Mouse (Mus musculus) limb, embryonic 10.5 days (tissue): ENCODE data around the gene AC124108.1. TPM values are rescaled to one million over a fixed set of nuclear protein-coding genes. Genes with fewer than 3 reads are reported as not detected.
"Not testable (repeated sequence)": the region's sequence is repeated elsewhere in the genome, so short reads cannot be mapped to it uniquely, and the experiment has no call there.

ENCODE experiments used
- DNase-seq: peaks from one replicate; pipeline ENCODE4 v3.0.0-alpha.2; 2017; ENCODE audit warnings: low spot score
- H3K27ac ChIP-seq: fragments of 300-500 bp; sonication (generic); 2 replicates; pipeline ENCODE4 v1.5.1; 2016; ENCODE audit warnings: mild to moderate bottlenecking
- H3K27me3 ChIP-seq: fragments of 300-500 bp; sonication (generic); 2 replicates; pipeline ENCODE4 v1.6.1; 2016; ENCODE audit warnings: low read depth, mild to moderate bottlenecking; ENCODE audit not compliant: poor library complexity, severe bottlenecking
- H3K36me3 ChIP-seq: fragments of 300-500 bp; sonication (generic); 2 replicates; pipeline ENCODE4 v1.6.1; 2016; ENCODE audit warnings: mild to moderate bottlenecking, moderate library complexity
- H3K4me1 ChIP-seq: fragments of 300-500 bp; sonication (generic); 2 replicates; pipeline ENCODE4 v1.6.1; 2016
- H3K4me3 ChIP-seq: fragments of 300-500 bp; sonication (generic); 2 replicates; pipeline ENCODE4 v1.5.1; 2016; ENCODE audit warnings: mild to moderate bottlenecking, moderate library complexity
- H3K9me3 ChIP-seq: fragments of 300-500 bp; sonication (generic); replicated peaks from 2 replicates; pipeline ENCODE4 v1.6.1; 2016; ENCODE audit warnings: mild to moderate bottlenecking
- WGBS: fragments of 180-500 bp; shearing (Covaris S2); methylation state at CpG from one replicate; pipeline ENCODE4 v1.1.7; 2016; 5-methylcytosine and 5-hydroxymethylcytosine counted together
- polyA plus RNA-seq: library from polyadenylated mRNA; unstranded; fragments of >200 nt; fragmentation: Nextera tagmentation; extraction: Ambion mirVana; gene quantifications from 2 replicates; pipeline ENCODE4 v1.2.1, GENCODE M21; 2016

Gene AC124108.1
- polyA plus RNA-seq, 1 experiment from 2014 or later = 0.64 TPM

DNA sequence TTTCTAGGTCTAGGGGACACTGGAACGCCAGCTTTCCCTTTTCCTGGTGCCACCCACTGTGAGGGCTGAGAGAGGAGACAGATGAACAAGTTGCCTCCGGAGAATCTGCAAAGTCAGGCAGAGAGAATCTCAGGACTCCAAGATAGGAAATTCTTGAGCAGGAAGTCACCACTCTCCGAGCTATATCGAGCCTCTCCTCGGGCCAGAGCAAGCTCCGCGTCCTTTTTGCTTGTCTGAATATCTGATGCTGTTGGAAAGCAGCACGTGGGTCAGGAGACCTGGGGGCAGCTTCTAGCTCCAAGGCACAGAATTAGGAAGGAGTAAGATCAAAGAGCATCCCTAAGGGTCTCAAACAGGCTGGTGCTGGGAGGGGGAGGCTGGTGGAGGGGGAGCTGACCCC is 37.6 kb upstream of the AC124108.1 start:
- Histone ChIP-seq H3K36me3 (no peaks in the 10 kb centered on the region), H3K27ac (peak overlapping the region; percentile 28; the same call in 1 of the 2 replicates), H3K4me3 (no peak overlapping the region), H3K9me3 (no peaks in the 10 kb centered on the region), H3K27me3 (peaks cover 23% of the 10 kb centered on the region), H3K4me1 (peaks cover 34% of the 10 kb centered on the region)
- DNase-seq = no peak
- WGBS = 15% methylated on average over 8 of the region's 8 CpGs

DNA sequence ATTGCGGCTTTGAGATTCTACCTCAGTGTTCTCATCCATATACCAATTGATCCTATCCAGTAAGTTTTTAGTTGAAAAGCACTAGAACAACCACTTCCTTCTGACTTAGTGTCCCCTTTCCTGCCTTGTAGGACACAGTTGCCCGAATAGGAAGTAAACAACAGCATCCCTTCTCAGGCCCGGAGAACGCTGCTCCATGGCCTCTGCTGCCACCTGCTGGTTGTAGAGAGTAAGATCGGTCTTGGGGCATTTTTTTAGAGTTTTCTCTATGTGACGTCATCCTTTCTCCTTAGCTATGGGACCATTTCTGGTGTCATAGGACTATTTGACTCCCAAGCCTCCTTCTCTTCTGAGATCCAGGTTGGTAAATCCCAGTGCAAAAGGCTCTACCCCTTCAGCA is 35.5 kb upstream of the AC124108.1 start:
- Histone ChIP-seq H3K9me3 (no peaks in the 10 kb centered on the region), H3K27ac (no peak overlapping the region), H3K36me3 (no peaks in the 10 kb centered on the region), H3K27me3 (peaks cover 38% of the 10 kb centered on the region), H3K4me3 (0 out of 2 replicates have a peak overlapping the region, but pooled peaks have one; percentile 4), H3K4me1 (peaks cover 30% of the 10 kb centered on the region)
- 16% methylated on average over 6 of the region's 6 CpGs for WGBS
- DNase-seq = peak; percentile 85

DNA sequence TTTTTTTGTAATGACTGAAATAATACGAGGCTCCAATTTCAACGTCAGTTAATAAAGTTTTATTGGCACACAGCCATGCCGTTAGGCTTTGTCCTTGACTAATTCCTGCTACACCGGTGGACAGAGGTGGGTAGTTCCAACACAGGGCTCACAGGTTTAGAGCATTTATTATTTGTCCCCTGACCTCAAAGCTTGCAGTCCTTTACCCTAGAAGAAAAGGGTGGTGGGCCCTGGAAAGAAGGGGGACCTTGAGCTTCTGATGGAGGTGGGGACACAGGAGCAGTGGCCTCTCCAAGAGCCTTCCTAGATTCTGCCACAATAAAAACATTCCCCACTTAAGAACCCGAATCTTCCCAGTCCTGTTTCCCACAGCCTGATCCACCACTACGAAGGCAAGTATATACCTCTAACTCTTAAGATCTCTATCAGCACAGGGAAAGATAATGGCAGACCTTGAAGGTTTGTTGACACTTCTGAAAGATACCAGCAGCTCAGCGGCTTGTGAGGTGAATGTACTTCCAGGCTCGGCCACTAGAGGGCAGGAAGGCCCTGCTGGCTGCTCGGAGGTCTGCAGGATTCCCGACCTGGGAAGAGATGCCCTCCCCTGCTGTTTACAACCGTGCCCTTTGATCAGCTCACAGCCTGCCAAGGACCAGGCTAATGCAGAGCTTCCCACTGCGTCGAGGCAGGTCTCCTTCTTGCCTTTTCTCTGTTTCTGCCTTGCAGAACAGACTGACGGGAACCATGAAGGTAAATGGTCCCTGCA is 34.1 kb upstream of the AC124108.1 start:
- Histone ChIP-seq H3K4me3 (peak overlapping the region; percentile 5; the same call in 1 of the 2 replicates), H3K27me3 (peaks cover 41% of the 10 kb centered on the region), H3K9me3 (no peaks in the 10 kb centered on the region), H3K27ac (no peak overlapping the region), H3K4me1 (peaks cover 36% of the 10 kb centered on the region), H3K36me3 (no peaks in the 10 kb centered on the region)
- 23% methylated on average over 14 of the region's 14 CpGs for WGBS
- DNase-seq = peak; percentile 94

DNA sequence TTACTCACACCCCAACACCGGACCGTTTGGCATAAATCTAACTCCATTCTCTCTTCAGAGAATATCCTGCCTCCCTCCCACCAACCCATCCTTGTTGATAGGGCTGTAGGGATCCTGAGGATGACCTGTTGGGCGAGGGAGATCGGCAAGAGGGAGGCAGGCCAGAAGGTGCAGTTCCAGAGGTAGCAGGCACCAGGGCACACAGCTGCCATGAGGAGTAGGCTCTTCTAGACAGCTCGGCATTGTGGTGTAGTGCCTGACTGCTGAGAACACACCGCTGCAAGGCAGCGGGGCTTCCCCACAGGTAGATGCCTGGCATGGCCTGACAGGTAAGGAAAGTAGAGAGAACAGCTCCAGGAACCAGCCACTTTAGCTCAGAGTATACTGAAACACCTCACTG is 33.4 kb upstream of the AC124108.1 start:
- Histone ChIP-seq H3K4me1 (peaks cover 35% of the 10 kb centered on the region), H3K36me3 (no peaks in the 10 kb centered on the region), H3K27me3 (peaks cover 42% of the 10 kb centered on the region), H3K4me3 (peak overlapping the region; percentile 5; the same call in 1 of the 2 replicates), H3K27ac (no peak overlapping the region), H3K9me3 (no peaks in the 10 kb centered on the region)
- DNase-seq = no peak
- WGBS = 17% methylated on average over 7 of the region's 7 CpGs

DNA sequence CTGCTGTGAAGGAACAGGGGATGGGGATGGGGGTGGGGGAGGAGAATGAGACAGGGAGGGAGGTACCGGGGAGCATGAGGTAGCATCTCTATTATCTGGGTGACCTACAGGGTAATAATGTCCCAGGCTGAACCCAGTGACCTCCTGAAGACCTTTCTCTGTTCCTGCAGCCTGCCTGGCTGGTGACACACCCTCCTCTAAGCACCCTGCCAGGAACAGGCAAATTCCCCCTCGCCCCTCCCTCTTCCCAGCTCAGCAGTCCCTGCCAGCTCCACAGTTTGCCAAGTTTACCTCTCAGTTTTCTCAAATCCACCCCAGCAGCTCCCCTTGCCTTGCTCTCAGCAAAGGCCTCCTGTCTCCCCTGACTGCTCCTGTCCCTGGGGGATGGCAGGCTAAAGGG is 32.5 kb upstream of the AC124108.1 start:
- WGBS = 3% methylated on average over 2 of the region's 2 CpGs
- Histone ChIP-seq H3K4me1 (peaks cover 26% of the 10 kb centered on the region), H3K36me3 (no peaks in the 10 kb centered on the region), H3K27me3 (peaks cover 47% of the 10 kb centered on the region), H3K27ac (0 out of 2 replicates have a peak overlapping the region, but pooled peaks have one; percentile 2), H3K9me3 (no peaks in the 10 kb centered on the region), H3K4me3 (no peak overlapping the region)
- no peak for DNase-seq

DNA sequence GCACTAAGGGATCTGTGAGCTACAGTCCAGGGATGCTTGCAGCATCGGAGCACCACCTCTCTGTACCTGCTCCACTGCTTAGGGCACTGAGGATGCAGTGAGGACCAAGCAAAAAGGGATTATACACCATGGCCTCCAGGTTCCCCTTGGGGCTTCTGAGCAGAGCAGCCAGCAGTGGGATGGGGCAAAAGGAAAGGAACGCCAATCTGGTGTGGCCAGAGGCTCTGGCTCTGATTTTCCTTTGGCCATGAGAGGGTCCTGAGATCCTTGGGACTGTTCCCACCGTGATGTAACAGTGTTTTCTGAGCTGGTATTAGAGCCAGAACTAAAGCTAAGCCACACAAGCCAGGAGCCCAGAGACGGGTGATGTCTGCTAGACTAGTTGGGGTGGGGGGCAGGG is 31.6 kb upstream of the AC124108.1 start:
- 67% methylated on average over 4 of the region's 4 CpGs for WGBS
- H3K36me3 ChIP-seq = no peaks in the 10 kb centered on the region
- peaks cover 54% of the 10 kb centered on the region for H3K27me3 ChIP-seq
- no peak overlapping the region for H3K4me3 ChIP-seq
- no peak for DNase-seq
- no peaks in the 10 kb centered on the region for H3K9me3 ChIP-seq
- H3K4me1 ChIP-seq = peaks cover 29% of the 10 kb centered on the region
- 0 out of 2 replicates have a peak overlapping the region, but pooled peaks have one; percentile 2 for H3K27ac ChIP-seq

DNA sequence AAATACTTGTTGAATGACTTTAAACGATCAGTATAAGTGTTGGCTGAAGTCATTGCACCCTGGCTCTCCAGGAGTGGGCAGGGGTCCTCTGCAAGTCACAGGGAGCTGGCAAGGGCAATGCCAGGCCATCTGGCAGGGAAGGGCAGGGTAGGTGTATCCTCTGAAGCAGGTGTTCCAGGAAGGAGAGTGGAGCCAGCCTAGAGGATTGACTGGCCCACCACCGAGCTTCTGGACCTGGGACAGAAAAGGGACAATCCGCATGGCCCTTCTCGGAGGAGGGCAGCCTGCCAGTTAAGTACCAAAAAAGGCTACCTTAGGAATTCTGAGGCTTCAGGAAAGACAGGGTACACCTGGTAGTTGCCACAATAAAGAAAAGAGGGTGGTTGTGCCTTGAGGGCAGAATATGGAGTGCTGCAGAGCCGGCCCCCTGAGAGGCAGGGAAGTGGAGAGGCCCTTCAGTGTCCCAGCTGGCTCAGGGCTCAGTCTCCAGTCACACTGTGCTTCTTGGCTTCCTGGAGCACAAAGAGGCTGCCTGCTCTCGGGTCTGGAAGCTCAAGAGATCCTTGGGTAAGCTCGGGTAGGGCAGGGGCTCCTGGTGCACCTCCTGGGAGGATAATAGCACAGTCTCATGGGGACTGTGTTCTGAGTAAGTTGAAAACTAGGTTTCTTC is 29.9 kb upstream of the AC124108.1 start:
- Histone ChIP-seq H3K9me3 (no peaks in the 10 kb centered on the region), H3K36me3 (no peaks in the 10 kb centered on the region), H3K4me3 (no peak overlapping the region), H3K27me3 (peaks cover 56% of the 10 kb centered on the region), H3K27ac (no peak overlapping the region), H3K4me1 (peaks cover 34% of the 10 kb centered on the region)
- 64% methylated on average over 7 of the region's 7 CpGs for WGBS
- DNase-seq = peak; percentile 25

DNA sequence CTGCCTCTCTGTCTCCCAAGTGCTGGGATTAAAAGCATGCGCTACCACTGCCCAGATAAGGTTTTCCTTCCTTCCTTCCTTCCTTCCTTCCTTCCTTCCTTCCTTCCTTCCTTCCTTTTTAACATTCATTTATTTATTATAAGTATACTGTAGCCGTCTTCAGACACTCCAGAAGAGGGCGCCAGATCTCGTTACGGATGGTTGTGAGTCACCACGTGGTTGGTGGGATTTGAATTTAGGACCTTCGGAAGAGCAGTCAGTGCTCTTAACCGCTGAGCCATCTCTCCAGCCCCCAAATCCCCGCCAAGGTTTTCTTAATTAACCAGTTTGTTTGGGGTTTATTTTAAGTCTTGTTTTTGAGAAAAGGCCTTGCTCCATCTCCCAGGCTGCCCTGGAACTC is 28.6 kb upstream of the AC124108.1 start:
- H3K4me1 ChIP-seq = peaks cover 32% of the 10 kb centered on the region
- H3K36me3 ChIP-seq, DNase-seq, H3K27ac ChIP-seq, H3K9me3 ChIP-seq, H3K4me3 ChIP-seq: not testable (repeated sequence)
- 59% methylated on average over 9 of the region's 9 CpGs for WGBS
- H3K27me3 ChIP-seq = peaks cover 63% of the 10 kb centered on the region

DNA sequence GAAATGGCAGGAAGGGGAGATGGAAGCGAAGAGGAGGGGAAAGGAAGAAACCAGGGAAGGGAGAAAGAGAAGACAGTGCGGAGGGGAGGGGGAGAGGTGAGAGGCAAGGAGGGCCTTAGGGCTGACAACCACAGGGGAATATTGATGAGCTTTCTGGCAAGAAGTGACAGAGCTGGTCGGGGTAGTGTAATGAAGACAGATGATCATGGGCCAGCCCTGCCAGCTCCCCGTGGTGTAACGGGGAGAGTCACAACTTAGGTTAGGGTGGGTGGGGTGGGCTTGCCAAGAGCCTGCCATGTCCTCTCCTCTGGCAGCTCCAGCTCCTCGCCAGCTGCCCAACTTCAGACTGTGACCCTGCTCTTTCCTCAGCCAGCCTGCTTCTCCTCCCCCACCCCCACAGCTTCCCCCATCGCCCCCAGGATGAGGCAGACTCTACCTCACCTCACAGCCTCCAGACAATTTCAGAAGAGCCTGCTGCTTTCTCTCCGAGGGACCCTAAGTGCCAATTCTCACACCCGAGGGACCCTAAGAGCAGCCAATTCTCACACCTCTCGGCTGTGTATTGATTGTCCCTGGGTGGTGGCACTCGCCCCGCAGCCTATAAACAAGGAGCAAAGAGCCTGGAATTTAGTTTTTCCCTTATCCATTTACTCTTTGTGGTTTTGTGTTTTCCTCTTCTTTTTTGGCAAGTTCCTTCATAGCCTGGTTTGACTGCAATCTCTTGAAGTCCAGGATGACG is 26.3 kb upstream of the AC124108.1 start:
- H3K4me1 ChIP-seq = peaks cover 37% of the 10 kb centered on the region
- no peaks in the 10 kb centered on the region for H3K9me3 ChIP-seq
- DNase-seq = no peak
- H3K27me3 ChIP-seq = peaks cover 62% of the 10 kb centered on the region
- no peaks in the 10 kb centered on the region for H3K36me3 ChIP-seq
- no peak overlapping the region for H3K4me3 ChIP-seq
- H3K27ac ChIP-seq = no peak overlapping the region; the same call in 1 of the 2 replicates
- 14% methylated on average over 13 of the region's 13 CpGs for WGBS

DNA sequence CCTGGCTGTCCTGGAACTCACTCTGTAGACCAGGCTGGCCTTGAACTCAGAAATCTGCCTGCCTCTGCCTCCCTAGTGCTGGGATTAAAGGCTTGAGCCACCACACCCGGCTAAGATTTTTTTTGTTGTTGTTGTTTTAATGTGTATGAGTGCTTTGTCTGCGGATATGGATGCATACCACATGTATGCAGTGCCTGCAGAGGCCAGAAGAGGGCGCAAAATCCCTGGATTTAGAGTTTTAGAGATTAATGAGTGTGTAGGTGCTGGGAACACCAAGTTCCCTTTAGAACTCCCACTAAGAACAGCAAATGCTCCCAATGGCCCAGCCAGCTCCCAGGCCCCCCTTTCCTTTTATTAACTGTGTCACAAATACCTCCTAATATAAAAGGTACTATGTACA is 25.4 kb upstream of the AC124108.1 start:
- no peak overlapping the region for H3K27ac ChIP-seq
- DNase-seq = no peak
- peaks cover 55% of the 10 kb centered on the region; the same call in 1 of the 2 replicates for H3K27me3 ChIP-seq
- 57% methylated on average over 3 of the region's 3 CpGs for WGBS
- H3K9me3 ChIP-seq = no peaks in the 10 kb centered on the region
- H3K4me3 ChIP-seq = no peak overlapping the region
- H3K36me3 ChIP-seq = no peaks in the 10 kb centered on the region
- peaks cover 46% of the 10 kb centered on the region for H3K4me1 ChIP-seq

DNA sequence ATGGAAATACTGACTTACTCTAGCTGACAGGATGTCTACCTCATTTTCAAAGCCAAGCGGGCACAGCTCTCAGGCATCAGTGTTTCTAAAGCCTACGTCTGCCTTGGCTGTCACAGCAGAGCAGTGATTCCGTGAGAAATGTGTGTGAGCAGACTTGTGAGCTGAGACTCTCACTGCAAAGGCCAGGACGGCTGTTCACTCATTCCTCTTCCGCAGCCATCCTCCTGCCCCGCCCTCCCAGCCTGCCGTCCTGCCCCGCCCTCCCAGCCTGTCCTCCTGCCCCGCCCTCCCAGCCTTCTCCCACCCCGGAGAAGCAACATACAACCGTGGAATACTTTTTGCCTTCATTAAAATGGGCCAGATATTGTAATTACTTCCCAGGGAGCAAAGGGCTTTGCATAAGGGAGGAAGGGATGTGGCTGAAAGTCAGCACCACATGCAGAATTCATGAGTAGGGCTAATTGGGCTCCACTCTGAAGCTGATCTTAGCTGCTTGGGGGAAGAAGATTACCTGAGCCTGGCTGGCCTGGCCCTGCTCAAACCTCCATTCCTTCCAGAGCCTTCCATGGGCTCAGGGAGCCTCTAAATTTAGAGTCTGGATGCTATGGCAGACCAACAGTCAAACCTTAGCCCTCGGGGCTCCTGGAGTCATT is 23.0 kb upstream of the AC124108.1 start:
- Histone ChIP-seq H3K4me3 (peak overlapping the region; percentile 33), H3K4me1 (peaks cover 50% of the 10 kb centered on the region), H3K27me3 (peaks cover 43% of the 10 kb centered on the region; the same call in 1 of the 2 replicates), H3K27ac (no peak overlapping the region), H3K9me3 (no peaks in the 10 kb centered on the region), H3K36me3 (no peaks in the 10 kb centered on the region)
- DNase-seq = no peak
- 7% methylated on average over 12 of the region's 12 CpGs for WGBS

DNA sequence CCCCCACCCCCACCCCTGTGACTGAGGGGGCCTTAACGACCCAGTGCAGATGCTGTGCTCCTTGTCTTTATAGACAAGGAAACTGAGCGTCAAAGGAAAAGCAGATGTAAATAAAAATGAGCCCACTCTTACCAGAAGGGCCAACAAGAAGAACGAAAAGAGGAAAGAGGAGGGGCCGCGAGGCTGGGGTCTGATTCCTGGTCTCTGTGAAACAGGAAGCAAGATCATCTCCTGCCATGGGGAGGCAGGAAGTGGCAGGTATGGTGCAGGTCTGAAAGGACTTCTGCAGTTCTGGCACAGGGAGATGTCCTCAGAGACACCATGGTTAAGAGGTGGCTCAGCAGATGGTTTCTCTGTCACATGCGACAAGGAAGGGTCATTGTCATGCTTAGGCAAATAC is 20.6 kb upstream of the AC124108.1 start:
- no peak overlapping the region for H3K4me3 ChIP-seq
- no peaks in the 10 kb centered on the region for H3K36me3 ChIP-seq
- WGBS = 57% methylated on average over 6 of the region's 6 CpGs
- H3K4me1 ChIP-seq = peaks cover 40% of the 10 kb centered on the region
- H3K27me3 ChIP-seq = peaks cover 33% of the 10 kb centered on the region; the same call in 1 of the 2 replicates
- DNase-seq = no peak
- no peak overlapping the region for H3K27ac ChIP-seq
- H3K9me3 ChIP-seq = no peaks in the 10 kb centered on the region
